15 mouse cellular contexts compared by ENCODE assay signal in the genomic region with DNA sequence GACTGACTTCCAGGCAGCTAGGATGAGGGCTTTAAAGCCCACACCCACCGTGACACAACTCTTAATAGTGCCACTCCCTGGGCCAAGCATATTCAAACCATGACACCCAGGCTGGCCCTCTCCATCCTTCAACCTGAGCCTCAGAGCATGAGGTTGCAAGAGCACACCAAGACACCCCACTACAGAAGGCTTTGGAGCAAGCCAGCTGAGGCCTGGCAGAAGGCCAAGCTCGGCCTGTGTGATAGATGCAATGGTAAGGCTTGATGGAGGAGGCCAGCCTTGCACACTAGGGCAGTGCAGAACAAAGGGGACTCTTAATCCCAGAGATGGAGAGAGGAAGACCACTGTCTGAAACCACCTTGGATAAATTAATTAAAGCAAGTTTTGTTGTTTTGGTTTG. TPM values are rescaled to one million over a fixed set of nuclear protein-coding genes. Genes with fewer than 3 reads are reported as not detected.
DNase-seq lines count a peak whose midpoint lies in the region; ATAC-seq lines count a peak whose summit lies in the region.
"Had no signal": no experiment of that assay in that cellular context is flagged by ENCODE, and none has a peak within 500 bp of the region (broad histone marks: within the 10 kb centered on the region; RNA-seq: fewer than 3 reads in every experiment).

No protein-coding gene starts in this region.

- no peaks in the 10 kb centered on the region for H3K36me3 ChIP-seq in kidney, embryonic 16.5 days (ENCODE audit: insufficient read depth, low read length)
- H3K36me3 ChIP-seq: forebrain, embryonic 15.5 days; hindbrain, embryonic 15.5 days; liver, embryonic 13.5 days had no signal

- H3K9ac ChIP-seq in kidney, embryonic 16.5 days (replicated peaks; ENCODE audit: low read length), result no peak overlapping the region
- H3K9ac ChIP-seq: forebrain, embryonic 15.5 days; hindbrain, embryonic 15.5 days; liver, embryonic 13.5 days had no signal

- peak; percentile 19 for DNase-seq in adrenal gland, adult 2 months
- DNase-seq in adrenal gland, postnatal 4 days (ENCODE audit: low spot score in 2 of 2), result no peak
- peak; percentile 41 to 53 for DNase-seq in kidney, postnatal 4 days
- DNase-seq in right cerebral cortex, postnatal 4 days, result peak; percentile 23
- no peak for DNase-seq in right cerebral cortex, postnatal 36 days (ENCODE audit: low spot score in 2 of 2)
- DNase-seq in layer of hippocampus, postnatal 36 days, result no peak
- DNase-seq: gastrocnemius, postnatal 10 days; kidney, adult 11 months; liver, embryonic 13.5 days had no signal

- no peak for ATAC-seq in kidney, embryonic 16.5 days (ENCODE audit: low FRiP score, low TSS enrichment)
- ATAC-seq in activated CD4-positive, CD25-positive, alpha-beta regulatory T cell, adult 4 months, result no peak
- ATAC-seq: forebrain, embryonic 15.5 days had no signal

- no peak overlapping the region for H3K27ac ChIP-seq in kidney, embryonic 16.5 days (ENCODE audit: low read length)
- H3K27ac ChIP-seq: forebrain, embryonic 15.5 days; hindbrain, embryonic 15.5 days; liver, embryonic 13.5 days had no signal

- H3K9me3 ChIP-seq in kidney, embryonic 16.5 days (ENCODE audit: low read length), result peaks cover 3% of the 10 kb centered on the region; the same call in 1 of the 2 replicates
- H3K9me3 ChIP-seq: forebrain, embryonic 15.5 days; hindbrain, embryonic 15.5 days; liver, embryonic 13.5 days had no signal

- H3K4me1 ChIP-seq in kidney, embryonic 16.5 days (ENCODE audit: insufficient read depth, low read length), result peaks cover 5% of the 10 kb centered on the region; the same call in 1 of the 2 replicates

- 82% methylated on average over 2 of the region's 2 CpGs for WGBS in kidney, embryonic 16.5 days

- H3K27me3 ChIP-seq in kidney, embryonic 16.5 days (ENCODE audit: insufficient read depth, low read length), result no peaks in the 10 kb centered on the region; the same call in 1 of the 2 replicates
- H3K27me3 ChIP-seq: forebrain, embryonic 15.5 days; hindbrain, embryonic 15.5 days had no signal

- no peak overlapping the region for H3K4me2 ChIP-seq in kidney, embryonic 16.5 days (replicated peaks; ENCODE audit: low read depth, low read length)
- H3K4me2 ChIP-seq: forebrain, embryonic 15.5 days; hindbrain, embryonic 15.5 days; liver, embryonic 13.5 days had no signal

- H3K4me3 ChIP-seq in kidney, embryonic 16.5 days (ENCODE audit: low read length), result no peak overlapping the region
- H3K4me3 ChIP-seq: forebrain, embryonic 15.5 days; hindbrain, embryonic 15.5 days; liver, embryonic 13.5 days; myocyte had no signal

RNA-seq across cellular contexts. Expression of gene Cgn, which starts 3.2 kb away (rescaled TPM):
- 1 to 10 TPM; 1.2 to 1.4 TPM for total RNA-seq in adrenal gland, adult 2 months (2021)
- polyA plus RNA-seq in adrenal gland, adult 2 months (2012; rRNA removed), result 0.18 and 0.28 TPM in 2 replicates
- total RNA-seq in adrenal gland, postnatal 4 days (2021), result 1 to 10 TPM; 3.7 to 6.2 TPM
- polyA plus RNA-seq in kidney, embryonic 16.5 days (2015; fragmentation: Nextera tagmentation; extraction: Ambion mirVana), result 20.7 and 24.0 TPM in 2 replicates
- polyA plus RNA-seq in activated CD4-positive, CD25-positive, alpha-beta regulatory T cell, adult 4 months (2017; shearing (Covaris generic)), result not detected
- total RNA-seq in layer of hippocampus, postnatal 36 days (2021), result 1 to 10 TPM; 3.2 to 3.6 TPM
- total RNA-seq: neutrophil, adult 5-6 weeks had no signal

RNA-seq across cellular contexts. Expression of gene Pogz, which starts 47.9 kb away (rescaled TPM):
- 10 to 100 TPM; 27.0 to 36.2 TPM for total RNA-seq in adrenal gland, adult 2 months (2021)
- 27.6 and 35.8 TPM in 2 replicates for polyA plus RNA-seq in adrenal gland, adult 2 months (2012; rRNA removed)
- 10 to 100 TPM; 59.0 to 63.0 TPM for total RNA-seq in adrenal gland, postnatal 4 days (2021)
- 15.9 and 21.0 TPM in 2 replicates for polyA plus RNA-seq in kidney, embryonic 16.5 days (2015; fragmentation: Nextera tagmentation; extraction: Ambion mirVana)
- polyA plus RNA-seq in activated CD4-positive, CD25-positive, alpha-beta regulatory T cell, adult 4 months (2017; shearing (Covaris generic)), result 10 to 100 TPM; 13.0 to 15.3 TPM
- 10 to 100 TPM; 54.4 to 62.5 TPM for total RNA-seq in layer of hippocampus, postnatal 36 days (2021)

Comparison
In these comparisons a context has a peak if more than half of its experiments do, and no peak if none do; other contexts are left out.
1. DNase-seq: peak in adrenal gland, adult 2 months (single experiment), kidney, postnatal 4 days (2 of 2) and right cerebral cortex, postnatal 4 days (single experiment); none in adrenal gland, postnatal 4 days (0 of 2), right cerebral cortex, postnatal 36 days (0 of 2) and layer of hippocampus, postnatal 36 days (0 of 2).